Mouse (Mus musculus): ENCODE data around the gene Znfx1.

GRCm38 (mm10) chr2:167103546-167103945 is 40.7 kb upstream of the Znfx1 start:
- no peak for TF ChIP-seq CTCF (IDR thresholded peaks at IDR 0.05; ENCODE audit: low read depth)
- no peak for TF ChIP-seq EP300 (IDR thresholded peaks at IDR 0.05; ENCODE audit: low read depth)
